ENCODE assay signal across 16 mouse cellular contexts in genomic region chr8:65349396-65349795, GRCm38 (mm10).
DNase-seq lines count a peak whose midpoint lies in the region; ATAC-seq and TF ChIP-seq lines count a peak whose summit lies in the region.
"Had no signal": no experiment of that assay in that cellular context is flagged by ENCODE, and none has a peak within 500 bp of the region (broad histone marks: within the 10 kb centered on the region; RNA-seq: fewer than 3 reads in every experiment).

No protein-coding gene starts in this region.

- H3K4me1 ChIP-seq in hindbrain, postnatal 0 days (ENCODE audit: insufficient read depth, low read length) = no peaks in the 10 kb centered on the region
- H3K4me1 ChIP-seq in hindbrain, embryonic 10.5 days (replicated peaks) = no peaks in the 10 kb centered on the region
- no peaks in the 10 kb centered on the region for H3K4me1 ChIP-seq in forebrain, postnatal 0 days (ENCODE audit: insufficient read depth)

- TF ChIP-seq CTCF in hindbrain, postnatal 0 days (IDR thresholded peaks at IDR 0.05; ENCODE audit: low read depth) = no peak
- no peak for TF ChIP-seq CTCF in forebrain, postnatal 0 days (IDR thresholded peaks at IDR 0.05; ENCODE audit: low read depth)

- ATAC-seq in hindbrain, postnatal 0 days = peak; percentile 59; the same call in 1 of the 2 replicates
- peak; percentile 91 for ATAC-seq in forebrain, postnatal 0 days

- H3K27ac ChIP-seq in hindbrain, postnatal 0 days = no peak overlapping the region
- H3K27ac ChIP-seq in hindbrain, embryonic 10.5 days = no peak overlapping the region
- no peak overlapping the region for H3K27ac ChIP-seq in forebrain, postnatal 0 days (ENCODE audit: low read depth, low read length)

- H3K9ac ChIP-seq in hindbrain, postnatal 0 days (replicated peaks; ENCODE audit: low read length) = no peak overlapping the region
- no peak overlapping the region for H3K9ac ChIP-seq in forebrain, postnatal 0 days

- H3K27me3 ChIP-seq in hindbrain, postnatal 0 days (ENCODE audit: insufficient read depth, low read length) = no peaks in the 10 kb centered on the region
- no peaks in the 10 kb centered on the region for H3K27me3 ChIP-seq in hindbrain, embryonic 10.5 days (ENCODE audit: insufficient read depth, poor library complexity, severe bottlenecking)
- no peaks in the 10 kb centered on the region for H3K27me3 ChIP-seq in forebrain, postnatal 0 days (ENCODE audit: insufficient read depth, low read length)
- H3K27me3 ChIP-seq: CH12.LX had no signal

- peak; percentile 48 for DNase-seq in hindbrain, postnatal 0 days (ENCODE audit: low spot score)
- no peak for DNase-seq in hindbrain, embryonic 10.5 days (ENCODE audit: low spot score)
- DNase-seq in forebrain, postnatal 0 days = peak; percentile 56
- DNase-seq in layer of hippocampus, adult 9-11 months = peak; percentile 71
- peak; percentile 9 for DNase-seq in right cerebral cortex, postnatal 25 days
- no peak for DNase-seq in embryo, embryonic 10 days (ENCODE audit: low spot score)
- DNase-seq in gastrocnemius, adult 18-20 months (ENCODE audit: low spot score) = no peak
- DNase-seq: adrenal gland, postnatal 14 days; cerebellum, adult 11-12 months; heart, adult 11 months; heart, postnatal 14 days; kidney, adult 18-20 months; thymus, postnatal 4 days had no signal

- no peaks in the 10 kb centered on the region for H3K9me3 ChIP-seq in hindbrain, postnatal 0 days (ENCODE audit: low read length)
- no peaks in the 10 kb centered on the region for H3K9me3 ChIP-seq in hindbrain, embryonic 10.5 days
- H3K9me3 ChIP-seq in forebrain, postnatal 0 days (ENCODE audit: low read length) = no peaks in the 10 kb centered on the region

- H3K4me3 ChIP-seq in hindbrain, postnatal 0 days (ENCODE audit: low read length) = no peak overlapping the region
- H3K4me3 ChIP-seq in hindbrain, embryonic 10.5 days = no peak overlapping the region
- H3K4me3 ChIP-seq in forebrain, postnatal 0 days (ENCODE audit: low read depth, low read length) = no peak overlapping the region
- H3K4me3 ChIP-seq: myocyte had no signal

- no peaks in the 10 kb centered on the region for H3K36me3 ChIP-seq in hindbrain, postnatal 0 days (ENCODE audit: insufficient read depth, low read length)
- H3K36me3 ChIP-seq in hindbrain, embryonic 10.5 days = no peaks in the 10 kb centered on the region
- H3K36me3 ChIP-seq in forebrain, postnatal 0 days (ENCODE audit: insufficient read depth) = no peaks in the 10 kb centered on the region

- no peak overlapping the region for H3K4me2 ChIP-seq in hindbrain, postnatal 0 days (ENCODE audit: low read depth, low read length)
- no peak overlapping the region for H3K4me2 ChIP-seq in forebrain, postnatal 0 days (ENCODE audit: low read depth)
- H3K4me2 ChIP-seq: liver, embryonic 11.5 days had no signal

- WGBS in hindbrain, postnatal 0 days = 26% methylated on average over 2 of the region's 2 CpGs
- WGBS in hindbrain, embryonic 10.5 days = 55% methylated on average over 2 of the region's 2 CpGs
- WGBS in forebrain, postnatal 0 days = 25% methylated on average over 2 of the region's 2 CpGs

Comparison
In these comparisons a context has a peak if more than half of its experiments do, and no peak if none do; other contexts are left out.
1. DNase-seq: peak in hindbrain, postnatal 0 days (single experiment), forebrain, postnatal 0 days (single experiment), layer of hippocampus, adult 9-11 months (single experiment) and right cerebral cortex, postnatal 25 days (single experiment); none in hindbrain, embryonic 10.5 days (single experiment), embryo, embryonic 10 days (single experiment) and gastrocnemius, adult 18-20 months (single experiment).